Mouse (Mus musculus) neutrophil, adult 5-6 weeks (primary cell): ENCODE results near the gene Klk1b11. TPM values are rescaled to one million over a fixed set of nuclear protein-coding genes. Genes with fewer than 3 reads are reported as not detected.
"Not testable (repeated sequence)": the region's sequence is repeated elsewhere in the genome, so short reads cannot be mapped to it uniquely, and the experiment has no call there.

ENCODE experiments used
- ATAC-seq: fragments of 151-379, 151-347 bp; 2 replicates; pipeline ENCODE4 v1.8.0; 2017; ENCODE audit warnings: mild to moderate bottlenecking, moderate TSS enrichment; ENCODE audit not compliant: insufficient number of reproducible peaks, poor library complexity, low FRiP score, severe bottlenecking; ENCODE audit errors: extremely low read depth
- total RNA-seq: library from RNA; stranded (forward); fragments of 200-1000 nt; gene quantifications from 2 replicates; pipeline ENCODE4 v1.2.3, GENCODE M21; 2017

Gene Klk1b11
- total RNA-seq: not detected in 2 replicates

- not testable (repeated sequence) for ATAC-seq
These were observed at the start of gene Klk1b11 for GRCm38 (mm10) chr7:43995577-43995976. TSS of gene Klk1b11 (plus strand) at chr7:43995877.

- no peak for ATAC-seq
These were observed 45.3 kb upstream of the Klk1b11 start, which contains the start of gene Klk1b8 for GRCm38 (mm10) chr7:43950364-43950763. TSS of gene Klk1b8 (plus strand) at chr7:43950664.

DNA sequence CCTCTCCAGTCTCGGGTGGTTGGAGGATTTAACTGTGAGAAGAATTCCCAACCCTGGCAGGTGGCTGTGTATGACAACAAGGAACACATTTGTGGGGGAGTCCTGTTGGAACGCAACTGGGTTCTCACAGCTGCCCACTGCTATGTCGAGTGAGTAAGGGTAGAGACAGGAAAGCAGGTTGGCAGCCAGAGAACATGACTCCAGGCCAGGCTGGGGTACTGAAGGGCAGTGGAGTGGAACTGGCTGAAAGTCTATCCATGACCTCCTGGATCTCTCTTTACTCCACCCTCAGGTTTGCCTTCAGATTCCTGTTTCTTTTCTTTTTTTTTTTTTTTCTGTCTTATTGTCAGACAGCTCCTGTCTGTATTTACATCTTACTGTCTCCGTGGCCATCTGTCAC lies 43.0 kb upstream of the Klk1b11 start:
- ATAC-seq: no peak

- no peak for ATAC-seq
These were observed 29.2 kb upstream of the Klk1b11 start, which contains the start of gene Klk1b1 for GRCm38 (mm10) chr7:43966451-43966850. TSS of gene Klk1b1 (plus strand) at chr7:43966751.

GRCm38 (mm10) chr7:43967058-43967457 lies 28.6 kb upstream of the Klk1b11 start:
- ATAC-seq: no peak

GRCm38 (mm10) chr7:43967612-43968011 lies 28.1 kb upstream of the Klk1b11 start:
- no peak for ATAC-seq

GRCm38 (mm10) chr7:43975761-43976160 lies 19.9 kb upstream of the Klk1b11 start, which contains the start of gene Klk1b9:
TSS of gene Klk1b9 (plus strand) at chr7:43976061.
- ATAC-seq: not testable (repeated sequence)

DNA sequence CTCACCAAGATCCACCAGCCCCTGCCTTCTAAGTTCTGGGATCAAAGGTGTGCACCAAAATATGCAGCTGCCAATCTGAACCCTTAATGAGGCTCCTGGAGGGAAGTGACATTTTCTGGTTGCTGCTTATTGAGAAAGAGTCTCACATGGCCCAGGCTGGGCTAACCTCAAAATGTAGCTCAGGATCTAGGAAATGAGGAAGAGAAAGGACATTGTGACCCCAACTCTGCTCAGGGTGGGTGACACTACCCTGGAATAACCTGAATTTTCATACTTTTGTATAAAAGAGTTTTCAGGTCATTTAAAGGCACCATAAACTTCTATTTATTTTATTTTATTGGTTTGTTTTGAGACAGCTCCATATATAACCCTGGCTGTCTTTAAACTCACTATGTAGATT lies 10.0 kb upstream of the Klk1b11 start:
- ATAC-seq: no peak

GRCm38 (mm10) chr7:43994821-43995220 lies 856 bp upstream of the Klk1b11 start:
- not testable (repeated sequence) for ATAC-seq

- ATAC-seq: no peak
These were observed 9.2 kb downstream of the Klk1b11 start for GRCm38 (mm10) chr7:44004847-44005246.

DNA sequence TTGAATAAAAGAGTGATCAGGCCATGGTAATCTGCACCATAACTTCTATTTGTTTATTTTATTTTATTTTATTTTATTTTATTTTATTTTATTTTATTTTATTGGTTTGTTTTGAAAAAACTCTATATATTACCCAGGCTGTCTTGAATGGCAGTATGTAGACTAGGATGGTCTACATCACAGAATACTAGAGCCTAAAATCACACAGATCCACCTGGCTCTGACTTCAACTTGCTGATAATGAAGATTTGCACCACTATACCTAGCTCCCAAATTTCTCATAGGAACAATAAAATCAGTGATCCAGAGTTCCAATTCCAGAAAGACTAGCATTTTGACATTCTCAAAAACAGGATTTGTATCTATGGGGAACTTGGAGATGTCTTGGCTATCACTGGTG lies 16.2 kb downstream of the Klk1b11 start, which contains the start of gene Klk1b26:
TSS of gene Klk1b26 (plus strand) at position 301 of the 400 bp plus-strand sequence.
- ATAC-seq: not testable (repeated sequence)

DNA sequence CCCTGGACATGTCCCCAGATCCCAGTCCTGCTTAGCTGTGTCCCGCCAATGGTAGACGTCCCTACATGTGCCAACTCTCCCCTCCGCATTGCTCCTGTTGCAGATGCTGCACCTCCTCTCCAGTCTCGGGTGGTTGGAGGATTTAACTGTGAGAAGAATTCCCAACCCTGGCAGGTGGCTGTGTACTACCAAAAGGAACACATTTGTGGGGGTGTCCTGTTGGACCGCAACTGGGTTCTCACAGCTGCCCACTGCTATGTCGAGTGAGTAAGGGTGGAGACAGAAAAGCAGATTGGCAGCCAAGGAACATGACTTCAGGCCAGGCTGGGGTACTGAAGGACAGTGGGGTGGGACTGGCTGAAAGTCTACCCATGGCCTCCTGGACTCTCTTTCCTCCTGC lies 19.0 kb downstream of the Klk1b11 start:
- ATAC-seq: not testable (repeated sequence)

GRCm38 (mm10) chr7:44015071-44015470 lies 19.4 kb downstream of the Klk1b11 start:
- no peak for ATAC-seq

Other genes with a start within 250 kb of the Klk1b11 start
- not detected in 2 replicates for gene Klk12, start 227.0 kb upstream of the Klk1b11 start, total RNA-seq
- not detected in 2 replicates for gene Klk11, start 221.3 kb upstream of the Klk1b11 start, total RNA-seq
- 0.35 TPM in 1 of 2 replicates, not detected in the other for gene Klk10, start 214.8 kb upstream of the Klk1b11 start, total RNA-seq
- not detected in 2 replicates for gene Klk9, start 204.0 kb upstream of the Klk1b11 start, total RNA-seq
- 4.1 TPM in 2 replicates for gene Klk8, start 198.3 kb upstream of the Klk1b11 start, total RNA-seq
- not detected in 2 replicates for gene Klk7, start 184.6 kb upstream of the Klk1b11 start, total RNA-seq
- gene Klk6, start 171.4 kb upstream of the Klk1b11 start, total RNA-seq: not detected in 2 replicates
- gene Klk5, start 153.9 kb upstream of the Klk1b11 start, total RNA-seq: not detected in 2 replicates
- gene Klk4, start 114.7 kb upstream of the Klk1b11 start, total RNA-seq: not detected in 2 replicates
- gene Klk15, start 62.1 kb upstream of the Klk1b11 start, total RNA-seq: not detected in 2 replicates
- not detected in 2 replicates for gene Klk1b8, start 45.2 kb upstream of the Klk1b11 start, total RNA-seq
- not detected in 2 replicates for gene Klk1b1, start 29.1 kb upstream of the Klk1b11 start, total RNA-seq
- not detected in 2 replicates for gene Klk1b9, start 19.8 kb upstream of the Klk1b11 start, total RNA-seq
- gene Klk1b26, start 16.3 kb downstream of the Klk1b11 start, total RNA-seq: not detected in 2 replicates
- not detected in 2 replicates for gene Klk1b27, start 56.4 kb downstream of the Klk1b11 start, total RNA-seq
- not detected in 2 replicates for gene Klk1b21, start 106.5 kb downstream of the Klk1b11 start, total RNA-seq
- gene Klk1b22, start 116.8 kb downstream of the Klk1b11 start, total RNA-seq: not detected in 2 replicates
- gene Klk1b16, start 140.9 kb downstream of the Klk1b11 start, total RNA-seq: not detected in 2 replicates
- not detected in 2 replicates for gene Klk1b24, start 192.4 kb downstream of the Klk1b11 start, total RNA-seq
- not detected in 2 replicates for gene Klk1b3, start 202.3 kb downstream of the Klk1b11 start, total RNA-seq
- not detected in 2 replicates for gene Klk1b4, start 211.6 kb downstream of the Klk1b11 start, total RNA-seq
- not detected in 2 replicates for gene Klk1b5, start 220.1 kb downstream of the Klk1b11 start, total RNA-seq
- not detected in 2 replicates for gene Klk1, start 229.5 kb downstream of the Klk1b11 start, total RNA-seq
- gene Gm36864, start 240.3 kb downstream of the Klk1b11 start, total RNA-seq: not detected in 2 replicates